Mouse (Mus musculus): ENCODE measurements around the gene Cers1. TPM values are rescaled to one million over a fixed set of nuclear protein-coding genes. Genes with fewer than 3 reads are reported as not detected.

Gene Cers1
- polyA plus RNA-seq, 1 experiment from 2014 or later: 10.0 TPM

- H3K9me3 ChIP-seq: peaks cover 4% of the 10 kb centered on the region; the same call in 1 of the 2 replicates
- H3K4me3 ChIP-seq: peak overlapping the region; percentile 71
- under 1% methylated on average over 53 of the region's 55 CpGs for WGBS
- peak overlapping the region; percentile 83 for H3K4me2 ChIP-seq (replicated peaks)
- peak overlapping the region; percentile 72 for H3K27ac ChIP-seq
- ATAC-seq (ENCODE audit: low FRiP score, low read depth): peak; percentile 66
- peaks cover 39% of the 10 kb centered on the region for H3K36me3 ChIP-seq
- peaks cover 18% of the 10 kb centered on the region for H3K4me1 ChIP-seq
- peak overlapping the region; percentile 95 for H3K9ac ChIP-seq
- no peaks in the 10 kb centered on the region for H3K27me3 ChIP-seq
Measured at GRCm38 (mm10) chr8:70283136-70284077, 32.2 kb upstream of the Cers1 start.

- no peak for ATAC-seq (ENCODE audit: low FRiP score, low read depth)
- peak overlapping the region; percentile 83 for H3K4me2 ChIP-seq (replicated peaks)
- no peaks in the 10 kb centered on the region for H3K27me3 ChIP-seq
- no peak overlapping the region for H3K27ac ChIP-seq
- H3K9me3 ChIP-seq: peaks cover 4% of the 10 kb centered on the region; the same call in 1 of the 2 replicates
- peaks cover 18% of the 10 kb centered on the region for H3K4me1 ChIP-seq
- peak overlapping the region; percentile 71 for H3K4me3 ChIP-seq
- H3K9ac ChIP-seq: peak overlapping the region; percentile 39; the same call in 1 of the 2 replicates
- peaks cover 49% of the 10 kb centered on the region for H3K36me3 ChIP-seq
- WGBS: 89% methylated on average over 5 of the region's 5 CpGs
Measured at GRCm38 (mm10) chr8:70284421-70284820, 31.2 kb upstream of the Cers1 start.

GRCm38 (mm10) chr8:70285304-70285703 lies 30.3 kb upstream of the Cers1 start:
- H3K27me3 ChIP-seq: no peaks in the 10 kb centered on the region
- H3K9me3 ChIP-seq: peaks cover 4% of the 10 kb centered on the region; the same call in 1 of the 2 replicates
- no peak overlapping the region; the same call in 1 of the 2 replicates for H3K4me3 ChIP-seq
- ATAC-seq (ENCODE audit: low FRiP score, low read depth): no peak
- H3K36me3 ChIP-seq: peaks cover 57% of the 10 kb centered on the region
- peaks cover 18% of the 10 kb centered on the region for H3K4me1 ChIP-seq
- 96% methylated on average over 15 of the region's 15 CpGs for WGBS
- no peak overlapping the region for H3K27ac ChIP-seq
- H3K9ac ChIP-seq: no peak overlapping the region
- H3K4me2 ChIP-seq (replicated peaks): no peak overlapping the region

GRCm38 (mm10) chr8:70286737-70287136 lies 28.8 kb upstream of the Cers1 start:
- Histone ChIP-seq H3K9ac (no peak overlapping the region), H3K4me1 (peaks cover 18% of the 10 kb centered on the region), H3K4me2 (replicated peaks) (no peak overlapping the region), H3K4me3 (no peak overlapping the region), H3K27me3 (no peaks in the 10 kb centered on the region), H3K36me3 (peaks cover 71% of the 10 kb centered on the region), H3K9me3 (peaks cover 4% of the 10 kb centered on the region; the same call in 1 of the 2 replicates), H3K27ac (no peak overlapping the region)
- 92% methylated on average over 8 of the region's 8 CpGs for WGBS
- no peak for ATAC-seq (ENCODE audit: low FRiP score, low read depth)

- no peak overlapping the region for H3K27ac ChIP-seq
- H3K9ac ChIP-seq: no peak overlapping the region
- H3K27me3 ChIP-seq: no peaks in the 10 kb centered on the region
- 61% methylated on average over 5 of the region's 5 CpGs for WGBS
- ATAC-seq (ENCODE audit: low FRiP score, low read depth): no peak
- no peaks in the 10 kb centered on the region for H3K9me3 ChIP-seq
- H3K4me3 ChIP-seq: no peak overlapping the region
- H3K36me3 ChIP-seq: peaks cover 94% of the 10 kb centered on the region
- H3K4me2 ChIP-seq (replicated peaks): no peak overlapping the region
- no peaks in the 10 kb centered on the region for H3K4me1 ChIP-seq
Measured at GRCm38 (mm10) chr8:70293988-70294405, 21.6 kb upstream of the Cers1 start.

- Histone ChIP-seq H3K27ac (no peak overlapping the region), H3K36me3 (peaks cover 64% of the 10 kb centered on the region), H3K9ac (no peak overlapping the region), H3K4me2 (replicated peaks) (peak overlapping the region; percentile 94), H3K27me3 (no peaks in the 10 kb centered on the region), H3K4me3 (peak overlapping the region; percentile 68; the same call in 1 of the 2 replicates), H3K9me3 (no peaks in the 10 kb centered on the region), H3K4me1 (peaks cover 28% of the 10 kb centered on the region)
- WGBS: 81% methylated on average over 3 of the region's 3 CpGs
- ATAC-seq (ENCODE audit: low FRiP score, low read depth): no peak
Measured at GRCm38 (mm10) chr8:70300881-70301280, 14.7 kb upstream of the Cers1 start.

GRCm38 (mm10) chr8:70302358-70302890 lies 13.2 kb upstream of the Cers1 start, which contains the start of the genes Ddx49 and Cope:
Ddx49 (minus strand) TSS chr8:70302489.
Cope (plus strand) TSS chr8:70302518.
- Histone ChIP-seq H3K27me3 (no peaks in the 10 kb centered on the region), H3K4me3 (peak within 1 kb of the TSS; percentile 68), H3K9ac (peak within 1 kb of the TSS; percentile 82), H3K27ac (no peak within 1 kb of the TSS), H3K36me3 (peaks cover 61% of the 10 kb centered on the region), H3K4me1 (peaks cover 28% of the 10 kb centered on the region), H3K9me3 (no peaks in the 10 kb centered on the region), H3K4me2 (replicated peaks) (peak within 1 kb of the TSS; percentile 94)
- peak; percentile 93 for ATAC-seq (ENCODE audit: low FRiP score, low read depth)
- under 1% methylated on average over 40 of the region's 40 CpGs for WGBS

GRCm38 (mm10) chr8:70302901-70303300 lies 12.7 kb upstream of the Cers1 start:
- peaks cover 61% of the 10 kb centered on the region for H3K36me3 ChIP-seq
- no peak overlapping the region for H3K27ac ChIP-seq
- H3K27me3 ChIP-seq: no peaks in the 10 kb centered on the region
- H3K9me3 ChIP-seq: no peaks in the 10 kb centered on the region
- H3K4me3 ChIP-seq: peak overlapping the region; percentile 68
- ATAC-seq (ENCODE audit: low FRiP score, low read depth): 0 out of 2 replicates have a peak, but pooled peaks have one; percentile 20
- H3K4me1 ChIP-seq: peaks cover 28% of the 10 kb centered on the region
- 4% methylated on average over 16 of the region's 16 CpGs for WGBS
- peak overlapping the region; percentile 94 for H3K4me2 ChIP-seq (replicated peaks)
- peak overlapping the region; percentile 82 for H3K9ac ChIP-seq

GRCm38 (mm10) chr8:70309311-70309710 lies 6.3 kb upstream of the Cers1 start:
- Histone ChIP-seq H3K4me3 (no peak overlapping the region), H3K27ac (no peak overlapping the region), H3K4me1 (peaks cover 4% of the 10 kb centered on the region; the same call in 1 of the 2 replicates), H3K36me3 (peaks cover 89% of the 10 kb centered on the region), H3K9me3 (no peaks in the 10 kb centered on the region), H3K4me2 (replicated peaks) (no peak overlapping the region), H3K27me3 (no peaks in the 10 kb centered on the region), H3K9ac (no peak overlapping the region)
- ATAC-seq (ENCODE audit: low FRiP score, low read depth): no peak
- 37% methylated on average over 2 of the region's 2 CpGs for WGBS

- H3K9ac ChIP-seq: no peak overlapping the region
- no peak overlapping the region for H3K27ac ChIP-seq
Measured at GRCm38 (mm10) chr8:70313399-70313798, 2.2 kb upstream of the Cers1 start.

GRCm38 (mm10) chr8:70316511-70317504 lies 1.2 kb downstream of the Cers1 start:
- Histone ChIP-seq H3K27ac (peak overlapping the region; percentile 84), H3K4me2 (replicated peaks) (peak overlapping the region; percentile 80), H3K36me3 (peaks cover 36% of the 10 kb centered on the region), H3K9me3 (no peaks in the 10 kb centered on the region), H3K4me3 (peak overlapping the region; percentile 67), H3K9ac (peak overlapping the region; percentile 77), H3K4me1 (peaks cover 31% of the 10 kb centered on the region), H3K27me3 (no peaks in the 10 kb centered on the region)
- WGBS: 15% methylated on average over 15 of the region's 15 CpGs
- peak; percentile 81 for ATAC-seq (ENCODE audit: low FRiP score, low read depth)

More at GRCm38 (mm10) chr8:70313399-70313798, 2.2 kb upstream of the Cers1 start:
- no peak overlapping the region for H3K4me2 ChIP-seq (replicated peaks)
- H3K27me3 ChIP-seq: no peaks in the 10 kb centered on the region
- H3K4me1 ChIP-seq: peaks cover 31% of the 10 kb centered on the region
- no peak for ATAC-seq (ENCODE audit: low FRiP score, low read depth)
- H3K4me3 ChIP-seq: no peak overlapping the region
- H3K9me3 ChIP-seq: no peaks in the 10 kb centered on the region
- peaks cover 51% of the 10 kb centered on the region for H3K36me3 ChIP-seq
- 98% methylated on average over 2 of the region's 2 CpGs for WGBS

All from limb, embryonic 13.5 days (tissue).